In the genomic region with DNA sequence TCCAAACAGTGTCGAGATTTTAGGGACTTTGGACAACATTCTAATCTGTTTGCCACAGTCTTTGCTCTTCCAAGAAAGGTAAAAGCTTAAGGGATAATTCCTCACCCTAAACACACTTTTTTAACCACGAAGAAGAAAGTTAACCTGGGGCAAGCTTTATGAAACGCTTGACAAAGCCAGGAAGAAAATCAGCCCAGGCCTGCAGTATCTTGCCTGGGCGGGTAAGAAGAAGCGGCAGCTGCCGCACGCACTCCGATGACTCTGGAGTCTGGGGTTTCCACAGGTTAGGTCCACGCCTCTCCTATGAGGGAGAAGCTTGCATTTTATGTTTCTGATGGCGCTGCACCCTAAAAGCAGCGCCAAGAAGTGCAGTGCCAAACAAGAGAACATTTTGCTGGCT, we compare ENCODE assay signal across 24 mouse cellular contexts.
DNase-seq lines count a peak whose midpoint lies in the region; ATAC-seq and TF ChIP-seq lines count a peak whose summit lies in the region.
"Had no signal": no experiment of that assay in that cellular context is flagged by ENCODE, and none has a peak within 500 bp of the region (broad histone marks: within the 10 kb centered on the region; RNA-seq: fewer than 3 reads in every experiment).

No protein-coding gene starts in this region.

- no peaks in the 10 kb centered on the region for H3K4me1 ChIP-seq in stomach, embryonic 14.5 days (ENCODE audit: control insufficient read depth, insufficient read depth, low read length)
- H3K4me1 ChIP-seq: hindbrain, embryonic 13.5 days; neural tube, embryonic 15.5 days had no signal

- no peak for ATAC-seq in stomach, embryonic 14.5 days (ENCODE audit: insufficient number of reproducible peaks, insufficient read depth, low FRiP score, low read depth)
- ATAC-seq: forebrain, embryonic 16.5 days; liver, postnatal 0 days; midbrain, embryonic 16.5 days had no signal

- TF ChIP-seq CTCF in layer of hippocampus, adult 2 months (conservative IDR thresholded peaks at IDR 0.05) = no peak

- no peak for DNase-seq in layer of hippocampus, adult 2 months (ENCODE audit: low spot score in 2 of 2)
- no peak for DNase-seq in layer of hippocampus, postnatal 14 days (ENCODE audit: low spot score in 2 of 2)
- peak; percentile 14 for DNase-seq in adipocyte (ENCODE audit: low spot score)
- peak; percentile 77 for DNase-seq in gonadal fat pad, adult 2 months (ENCODE audit: low read depth)
- no peak for DNase-seq in kidney, postnatal 36 days
- DNase-seq in ovary, adult 18-20 months (ENCODE audit: low spot score) = no peak
- no peak for DNase-seq in thymus, adult 18-20 months
- DNase-seq: adrenal gland, adult 2 months; cerebellum, postnatal 10 days; heart, postnatal 10 days; kidney, adult 8-10 months; kidney, postnatal 14 days; layer of hippocampus, adult 9-11 months; liver; liver, postnatal 0 days; lung, postnatal 10 days; retina, postnatal 1 day; right cerebral cortex, postnatal 4 days had no signal

- 69% methylated on average over 11 of the region's 11 CpGs for WGBS in stomach, embryonic 14.5 days

- no peak overlapping the region for H3K4me2 ChIP-seq in stomach, embryonic 14.5 days (replicated peaks; ENCODE audit: low read depth, low read length)
- H3K4me2 ChIP-seq: heart, embryonic 11.5 days; hindbrain, embryonic 13.5 days; neural tube, embryonic 15.5 days had no signal

- H3K9ac ChIP-seq in stomach, embryonic 14.5 days (replicated peaks; ENCODE audit: low read depth, low read length) = no peak overlapping the region
- H3K9ac ChIP-seq: hindbrain, embryonic 13.5 days; liver, postnatal 0 days; neural tube, embryonic 15.5 days had no signal

- H3K27ac ChIP-seq in layer of hippocampus, adult 2 months = peak overlapping the region; percentile 57; the same call in 1 of the 2 replicates
- peak overlapping the region; percentile 66 for H3K27ac ChIP-seq in stomach, embryonic 14.5 days (ENCODE audit: low read length)
- H3K27ac ChIP-seq: hindbrain, embryonic 13.5 days; neural tube, embryonic 15.5 days had no signal

- H3K9me3 ChIP-seq in stomach, embryonic 14.5 days (ENCODE audit: control insufficient read depth, low read depth, low read length) = no peaks in the 10 kb centered on the region
- H3K9me3 ChIP-seq: hindbrain, embryonic 13.5 days; neural tube, embryonic 15.5 days had no signal

- H3K36me3 ChIP-seq in stomach, embryonic 14.5 days (ENCODE audit: control insufficient read depth, insufficient read depth, low read length) = no peaks in the 10 kb centered on the region
- H3K36me3 ChIP-seq: hindbrain, embryonic 13.5 days; neural tube, embryonic 15.5 days had no signal

- H3K27me3 ChIP-seq in stomach, embryonic 14.5 days (ENCODE audit: control insufficient read depth, insufficient read depth, low read length) = no peaks in the 10 kb centered on the region
- H3K27me3 ChIP-seq: neural tube, embryonic 15.5 days had no signal

- no peak overlapping the region for H3K4me3 ChIP-seq in layer of hippocampus, adult 2 months
- H3K4me3 ChIP-seq in stomach, embryonic 14.5 days (ENCODE audit: low read depth, low read length) = no peak overlapping the region
- H3K4me3 ChIP-seq: hindbrain, embryonic 13.5 days; neural tube, embryonic 15.5 days had no signal

Comparison
In these comparisons a context has a peak if more than half of its experiments do, and no peak if none do; other contexts are left out.
1. DNase-seq: peak in adipocyte (single experiment) and gonadal fat pad, adult 2 months (single experiment); none in layer of hippocampus, adult 2 months (0 of 2), layer of hippocampus, postnatal 14 days (0 of 2), kidney, postnatal 36 days (0 of 2), ovary, adult 18-20 months (single experiment) and thymus, adult 18-20 months (0 of 2).